Mouse (Mus musculus) effector memory CD4-positive, alpha-beta T cell, adult 7 months (primary cell): ENCODE data around the gene Prpf18. TPM values are rescaled to one million over a fixed set of nuclear protein-coding genes. Genes with fewer than 3 reads are reported as not detected.

ENCODE experiments used
- polyA plus RNA-seq: library from polyadenylated mRNA; unstranded; fragments of 100-300 nt; shearing (Covaris generic); gene quantifications from one replicate; pipeline ENCODE4 v1.2.1, GENCODE M21; 2017

Prpf18 gene
- 60.1 TPM for polyA plus RNA-seq

DNA sequence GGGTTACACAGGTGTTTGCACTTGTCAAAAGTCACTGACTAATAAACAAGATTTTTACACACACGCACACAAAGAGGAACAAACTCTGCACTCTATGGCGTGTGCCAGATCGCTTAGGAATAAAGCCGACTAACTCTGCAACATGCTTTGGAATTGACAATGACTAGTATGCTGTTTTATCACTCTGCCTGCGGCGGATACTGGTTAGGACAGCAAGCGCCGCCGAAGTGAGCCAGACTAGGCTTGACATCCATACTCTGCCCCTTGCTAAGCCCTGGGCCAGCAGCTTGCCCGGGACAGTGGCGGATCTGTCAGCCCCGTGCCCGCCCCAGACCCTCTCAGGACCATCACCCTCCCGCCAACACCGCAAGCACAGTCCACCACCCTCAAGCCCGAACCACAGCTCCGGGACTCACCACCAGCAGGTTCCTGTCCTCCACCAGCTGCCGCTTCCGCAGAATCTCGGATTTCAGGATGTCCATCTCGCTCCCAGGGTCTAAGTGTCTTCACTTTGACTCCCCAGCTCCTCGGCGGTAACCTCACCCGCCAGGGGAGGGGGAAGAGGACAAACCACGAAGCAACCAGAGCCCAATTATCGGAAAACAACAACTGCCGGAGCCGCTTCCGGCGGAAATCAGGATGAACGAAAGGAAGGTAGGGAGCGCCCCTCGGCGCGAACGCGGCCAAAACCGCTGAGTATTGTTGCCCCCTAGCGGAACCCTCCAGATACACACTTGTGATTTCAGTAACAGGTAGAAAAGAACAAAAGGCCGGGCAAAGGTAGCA is at the start of gene Prpf18:
Gene Prpf18, minus strand, starts transcription at position 614 of the 786 bp plus-strand sequence.

Other genes with a start within 250 kb of the Prpf18 start
- not detected for gene Bend7, start 65.7 kb upstream of the Prpf18 start, polyA plus RNA-seq
- 26.3 TPM for gene Sephs1, start 229.5 kb upstream of the Prpf18 start, polyA plus RNA-seq